Mouse (Mus musculus) forebrain, postnatal 0 days (tissue): ENCODE results near the gene Cntrl. TPM values are rescaled to one million over a fixed set of nuclear protein-coding genes. Genes with fewer than 3 reads are reported as not detected.

Experiments used
- ATAC-seq: fragments of 200-750 bp; cut with Nextera tagmentation; 2 replicates; pipeline ENCODE4 v1.8.0; 2017; ENCODE audit warnings: mild to moderate bottlenecking, moderate library complexity
- DNase-seq: peaks from one replicate; pipeline ENCODE4 v3.0.0-alpha.2; 2015
- H3K27ac ChIP-seq: fragments of 300-500 bp; sonication (generic); 2 replicates; pipeline ENCODE4 v1.5.1; 2014; ENCODE audit warnings: low read depth, mild to moderate bottlenecking, antibody characterized with exemption, low read length, moderate library complexity, mixed read lengths
- H3K27me3 ChIP-seq: fragments of 300-500 bp; sonication (generic); 2 replicates; pipeline ENCODE4 v1.6.1; 2014; ENCODE audit warnings: mild to moderate bottlenecking, low read length, mixed read lengths; ENCODE audit not compliant: insufficient read depth
- H3K36me3 ChIP-seq: fragments of 300-500 bp; sonication (generic); 2 replicates; pipeline ENCODE4 v1.6.1; 2014; ENCODE audit warnings: mild to moderate bottlenecking, moderate library complexity; ENCODE audit not compliant: insufficient read depth
- H3K4me1 ChIP-seq: fragments of 300-500 bp; sonication (generic); 2 replicates; pipeline ENCODE4 v1.6.1; 2014; ENCODE audit warnings: antibody characterized with exemption; ENCODE audit not compliant: insufficient read depth
- H3K4me2 ChIP-seq: fragments of 300-500 bp; sonication (generic); 2 replicates; pipeline ENCODE4 v1.6.1; 2014; ENCODE audit warnings: low read depth, mild to moderate bottlenecking, moderate library complexity
- H3K4me3 ChIP-seq: fragments of 300-500 bp; sonication (generic); 2 replicates; pipeline ENCODE4 v1.5.1; 2014; ENCODE audit warnings: low read depth, low read length, mixed read lengths
- H3K9ac ChIP-seq: fragments of 300-500 bp; sonication (generic); 2 replicates; pipeline ENCODE4 v1.6.1; 2014; ENCODE audit warnings: mild to moderate bottlenecking
- H3K9me3 ChIP-seq: fragments of 300-500 bp; sonication (generic); 2 replicates; pipeline ENCODE4 v1.6.1; 2016; ENCODE audit warnings: low read length
- CTCF ChIP-seq: sonication (generic); IDR thresholded peaks from 2 replicates; pipeline ENCODE4 v1.5.1; 2016; ENCODE audit warnings: antibody characterized with exemption, control low read depth, low read depth
- WGBS: fragments of 180-500 bp; shearing (Covaris S2); extraction: QIAGEN DNeasy Blood & Tissue Kit; methylation state at CpG from one replicate; pipeline ENCODE4 v1.1.7; 2014; 5-methylcytosine and 5-hydroxymethylcytosine counted together
- polyA plus RNA-seq: library from polyadenylated mRNA; unstranded; fragments of >200 nt; fragmentation: Nextera tagmentation; extraction: Ambion mirVana; gene quantifications from 2 replicates; pipeline ENCODE4 v1.2.1, GENCODE M21; 2015
- total RNA-seq: library from RNA; depleted of rRNA; stranded (reverse); fragments of >200 nt; gene quantifications from 2 replicates; pipeline ENCODE4 v1.2.3, GENCODE M21; 2014

The Cntrl gene
- total and polyA plus RNA-seq, 2 experiments from 2014 or later: 7.0 to 17.4 TPM

DNA sequence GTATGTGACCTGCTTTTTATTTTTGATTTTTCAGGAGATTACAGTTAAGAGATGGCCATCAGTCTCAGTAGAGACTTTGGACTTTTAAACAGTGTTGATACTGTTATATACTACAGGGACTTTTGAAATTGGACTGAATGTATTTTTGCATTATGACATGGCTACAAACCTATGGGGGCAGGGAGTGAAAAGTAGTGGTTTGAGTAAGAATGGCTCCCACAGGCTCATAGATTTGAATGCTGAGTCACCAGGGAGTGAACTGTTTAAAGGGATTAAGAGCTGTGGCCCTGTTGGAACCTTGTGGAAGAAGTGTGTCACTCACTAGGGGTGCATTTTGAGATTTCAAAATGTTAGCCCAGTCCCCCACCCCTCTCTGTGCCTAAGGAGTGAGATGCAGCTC is 94.4 kb downstream of the Cntrl start:
- Histone ChIP-seq H3K27me3 (no peaks in the 10 kb centered on the region), H3K4me1 (peaks cover 6% of the 10 kb centered on the region), H3K9ac (no peak overlapping the region), H3K27ac (no peak overlapping the region), H3K4me2 (no peak overlapping the region), H3K4me3 (no peak overlapping the region), H3K9me3 (no peaks in the 10 kb centered on the region), H3K36me3 (no peaks in the 10 kb centered on the region)
- TF ChIP-seq CTCF: no peak
- no peak for DNase-seq
- ATAC-seq: no peak

- DNase-seq (no peak), ATAC-seq (no peak)
- no peaks in the 10 kb centered on the region for H3K36me3 ChIP-seq
- H3K4me1 ChIP-seq: no peaks in the 10 kb centered on the region
- H3K27me3 ChIP-seq: no peaks in the 10 kb centered on the region
- no peak overlapping the region for H3K4me3 ChIP-seq
- no peak overlapping the region for H3K4me2 ChIP-seq
- 91% methylated on average over 3 of the region's 3 CpGs for WGBS
- no peaks in the 10 kb centered on the region for H3K9me3 ChIP-seq
- H3K9ac ChIP-seq: no peak overlapping the region
- no peak overlapping the region for H3K27ac ChIP-seq
- no peak for TF ChIP-seq CTCF
Measured at GRCm38 (mm10) chr2:35206761-35207160, 97.5 kb downstream of the Cntrl start.

- Histone ChIP-seq H3K9ac (no peak overlapping the region), H3K4me1 (no peaks in the 10 kb centered on the region), H3K9me3 (no peaks in the 10 kb centered on the region), H3K4me2 (no peak overlapping the region), H3K27me3 (no peaks in the 10 kb centered on the region), H3K4me3 (no peak overlapping the region), H3K36me3 (no peaks in the 10 kb centered on the region), H3K27ac (no peak overlapping the region)
- DNase-seq: no peak
- WGBS: 87% methylated on average over 3 of the region's 3 CpGs
- TF ChIP-seq CTCF: no peak
- ATAC-seq: no peak
Measured at GRCm38 (mm10) chr2:35208054-35208453, 98.8 kb downstream of the Cntrl start.

- WGBS: 73% methylated on average over 8 of the region's 8 CpGs
- no peak overlapping the region for H3K9ac ChIP-seq
- no peaks in the 10 kb centered on the region for H3K27me3 ChIP-seq
- DNase-seq (no peak), ATAC-seq (no peak)
- H3K4me3 ChIP-seq: no peak overlapping the region
- no peak overlapping the region for H3K27ac ChIP-seq
- H3K4me2 ChIP-seq: no peak overlapping the region
- H3K9me3 ChIP-seq: no peaks in the 10 kb centered on the region
- H3K36me3 ChIP-seq: no peaks in the 10 kb centered on the region
- TF ChIP-seq CTCF: no peak
- H3K4me1 ChIP-seq: no peaks in the 10 kb centered on the region
Measured at GRCm38 (mm10) chr2:35208931-35209665, 99.8 kb downstream of the Cntrl start.

DNA sequence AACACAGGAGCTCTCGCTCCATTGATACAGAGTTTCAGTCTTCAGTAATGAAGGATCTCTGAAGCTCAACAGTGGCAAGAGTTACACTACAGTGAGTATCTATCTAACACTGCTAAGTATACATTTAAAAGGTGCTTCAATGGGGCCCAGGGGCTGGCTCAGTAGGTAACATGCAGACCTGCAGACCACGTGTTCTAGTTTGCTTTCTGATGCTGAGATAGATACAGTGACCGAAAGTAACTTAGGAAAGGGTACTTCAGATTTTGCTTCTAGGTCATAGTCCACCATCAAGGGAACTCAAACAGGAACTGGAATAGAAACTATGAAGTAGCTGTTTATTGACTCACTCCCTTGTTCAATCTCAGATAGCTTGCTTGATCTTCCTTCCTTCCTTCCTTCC is 102.4 kb downstream of the Cntrl start:
- ATAC-seq (no peak), DNase-seq (no peak)
- Histone ChIP-seq H3K27ac (no peak overlapping the region), H3K4me1 (0 out of 2 replicates have a peak, but pooled peaks cover 4% of the 10 kb centered on the region), H3K9ac (no peak overlapping the region), H3K9me3 (no peaks in the 10 kb centered on the region), H3K27me3 (no peaks in the 10 kb centered on the region), H3K36me3 (no peaks in the 10 kb centered on the region), H3K4me3 (no peak overlapping the region), H3K4me2 (no peak overlapping the region)
- 89% methylated on average over 3 of the region's 3 CpGs for WGBS
- no peak for TF ChIP-seq CTCF

DNA sequence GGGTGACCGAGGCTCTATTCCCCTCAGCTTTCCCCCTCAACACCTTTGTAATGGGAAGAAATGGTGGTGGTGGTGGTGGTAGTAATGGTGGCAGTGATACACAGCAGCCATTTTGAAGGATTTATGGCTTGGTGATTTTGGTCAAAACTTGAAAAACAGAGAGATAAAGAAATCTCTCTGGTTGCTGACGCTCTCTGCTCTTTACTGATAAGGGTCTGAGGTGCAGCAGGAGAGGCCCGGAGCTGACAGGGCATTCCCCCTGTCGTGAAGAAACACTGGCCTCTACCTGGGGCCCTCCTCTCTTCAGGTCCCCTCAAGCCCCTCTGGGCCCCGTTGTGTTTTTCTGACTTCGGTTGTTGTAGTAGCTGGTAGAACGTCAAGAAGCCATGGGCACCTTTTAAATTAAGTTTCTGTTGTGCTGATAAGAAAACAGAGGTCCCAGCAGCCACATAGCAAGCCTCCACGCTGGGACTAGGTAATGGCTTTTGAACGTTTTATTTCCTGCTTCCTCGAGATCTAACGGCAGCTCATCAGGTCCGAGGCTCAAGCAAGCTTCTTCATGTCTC is 104.1 kb downstream of the Cntrl start:
- DNase-seq: no peak
- WGBS: 88% methylated on average over 12 of the region's 12 CpGs

DNA sequence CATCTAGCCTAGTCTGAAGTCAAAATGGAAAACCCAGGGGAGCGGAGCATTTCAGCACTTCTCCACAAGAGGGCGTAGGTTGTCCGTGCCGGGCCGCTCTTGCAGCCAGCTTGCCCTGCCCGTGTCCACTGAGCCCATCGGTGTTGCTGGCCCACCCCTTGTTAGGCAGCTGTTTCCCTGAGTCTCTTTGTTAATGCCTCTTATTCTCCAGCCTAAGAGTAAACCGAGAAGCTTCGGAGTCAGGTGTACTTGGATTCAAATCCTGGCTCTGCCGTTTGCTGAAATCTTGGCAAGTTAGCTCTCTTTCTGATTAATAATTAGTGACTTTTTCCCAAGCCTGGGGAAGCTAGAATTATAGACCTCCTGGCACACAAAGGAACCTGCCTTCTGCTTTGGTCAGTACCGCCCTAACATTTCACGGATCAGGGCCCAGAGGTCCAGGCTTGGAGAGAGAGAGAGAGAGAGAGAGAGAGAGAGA is 105.6 kb downstream of the Cntrl start:
- peak; percentile 90 for ATAC-seq
- Histone ChIP-seq H3K9ac (0 out of 2 replicates have a peak overlapping the region, but pooled peaks have one; percentile 1), H3K27me3 (no peaks in the 10 kb centered on the region), H3K4me2 (peak overlapping the region; percentile 31), H3K27ac (no peak overlapping the region), H3K9me3 (no peaks in the 10 kb centered on the region), H3K4me3 (no peak overlapping the region), H3K36me3 (no peaks in the 10 kb centered on the region), H3K4me1 (0 out of 2 replicates have a peak, but pooled peaks cover 4% of the 10 kb centered on the region)
- peak; percentile 89 for TF ChIP-seq CTCF
- DNase-seq: peak; percentile 82
- 1% methylated on average over 12 of the region's 12 CpGs for WGBS

More for the DNA sequence above, 104.1 kb downstream of the Cntrl start:
- Histone ChIP-seq H3K4me1 (0 out of 2 replicates have a peak, but pooled peaks cover 4% of the 10 kb centered on the region), H3K4me3 (no peak overlapping the region), H3K36me3 (no peaks in the 10 kb centered on the region), H3K4me2 (no peak overlapping the region), H3K27ac (no peak overlapping the region), H3K27me3 (no peaks in the 10 kb centered on the region), H3K9ac (no peak overlapping the region), H3K9me3 (no peaks in the 10 kb centered on the region)
- no peak for ATAC-seq
- no peak for TF ChIP-seq CTCF
